Mouse (Mus musculus) right cerebral cortex, adult 2 months (tissue): ENCODE data around the gene Mex3d.
"Not testable (repeated sequence)": the region's sequence is repeated elsewhere in the genome, so short reads cannot be mapped to it uniquely, and the experiment has no call there.

Experiments
- DNase-seq, 2 experiments: peaks; one replicate each; pipeline ENCODE4 v3.0.0; 2021 to 2022; ENCODE audit warnings: low spot score in 2 of 2

Mex3d gene

DNA sequence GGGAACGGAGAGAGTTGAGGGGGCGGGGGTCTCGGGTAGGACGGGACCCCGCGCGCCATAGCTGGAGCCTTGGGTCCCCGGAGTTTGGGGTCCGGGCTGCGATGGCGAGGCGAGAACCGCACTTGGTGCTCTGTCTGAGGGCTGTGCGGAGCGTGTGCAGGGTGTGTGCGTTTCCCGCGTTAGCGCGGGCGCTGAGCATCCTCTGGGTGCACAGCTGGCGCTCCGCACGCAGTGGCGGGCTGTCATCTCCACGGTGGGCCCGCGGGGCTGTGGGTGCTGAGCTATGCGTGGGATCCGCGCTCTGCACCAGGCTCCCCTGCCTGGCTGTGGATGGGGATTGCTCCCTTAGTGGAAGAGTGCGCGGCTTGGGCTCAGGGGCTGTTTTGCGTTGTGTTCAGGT lies 30.7 kb downstream of the Mex3d start:
- peak in 1 of 2 experiments; percentile 44 for DNase-seq

DNA sequence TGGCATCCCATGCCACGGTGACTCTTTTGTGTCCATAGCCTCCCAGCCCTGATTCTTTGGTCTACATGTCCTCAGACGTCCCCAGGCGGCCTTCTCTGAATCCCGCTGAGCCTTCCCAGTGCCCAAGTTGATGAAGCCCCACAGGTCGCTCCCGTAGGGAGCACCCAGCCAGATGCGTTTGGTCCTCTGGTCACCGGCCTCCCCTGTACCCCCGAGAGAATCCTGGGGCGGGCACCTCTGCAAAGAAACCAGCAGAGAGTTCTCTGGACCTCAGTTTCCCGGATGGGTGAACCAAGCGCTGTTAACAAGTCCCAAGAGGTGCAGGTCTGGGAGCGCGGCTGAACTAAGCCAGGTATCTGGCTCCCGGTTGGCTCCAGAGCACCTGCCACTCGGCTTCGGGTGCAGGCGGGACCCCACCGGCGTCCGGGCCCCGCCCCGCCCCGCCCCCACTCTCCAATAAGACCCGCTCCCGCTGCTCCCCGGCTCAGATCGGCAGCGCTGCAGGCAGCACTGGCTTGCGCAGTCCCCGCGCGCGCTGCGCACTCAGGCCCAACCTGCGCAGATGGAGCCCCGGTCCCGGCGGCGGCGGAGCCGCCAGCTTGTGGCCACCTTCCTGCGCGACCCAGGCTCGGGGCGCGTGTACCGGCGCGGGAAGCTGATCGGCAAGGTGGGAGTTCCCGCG lies 31.3 kb downstream of the Mex3d start, which contains the start of gene Plk5:
Gene Plk5, plus strand, starts transcription at position 459 of the 682 bp plus-strand sequence.
- DNase-seq: peak in 1 of 2 experiments; percentile 57

DNA sequence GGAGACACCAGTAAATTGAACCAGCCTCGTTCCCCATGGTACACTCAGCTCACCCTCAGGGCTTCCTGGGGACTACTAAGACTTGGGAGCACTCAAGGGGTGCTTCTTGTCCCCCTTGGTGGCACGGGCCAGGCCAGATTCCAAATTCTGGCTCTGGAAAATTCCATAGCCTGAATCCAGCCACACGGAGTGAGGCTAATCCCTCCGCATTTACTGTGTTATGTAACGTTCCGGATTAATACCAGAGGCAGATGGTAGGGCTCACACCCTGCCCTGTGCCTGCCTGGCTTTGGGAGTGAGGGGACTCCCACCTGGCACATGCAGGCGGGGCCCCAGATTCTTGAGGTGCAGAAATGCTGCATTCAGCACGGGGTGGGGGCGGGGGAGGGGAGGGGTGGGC lies 32.0 kb downstream of the Mex3d start:
- peak in 1 of 2 experiments; percentile 37 for DNase-seq

DNA sequence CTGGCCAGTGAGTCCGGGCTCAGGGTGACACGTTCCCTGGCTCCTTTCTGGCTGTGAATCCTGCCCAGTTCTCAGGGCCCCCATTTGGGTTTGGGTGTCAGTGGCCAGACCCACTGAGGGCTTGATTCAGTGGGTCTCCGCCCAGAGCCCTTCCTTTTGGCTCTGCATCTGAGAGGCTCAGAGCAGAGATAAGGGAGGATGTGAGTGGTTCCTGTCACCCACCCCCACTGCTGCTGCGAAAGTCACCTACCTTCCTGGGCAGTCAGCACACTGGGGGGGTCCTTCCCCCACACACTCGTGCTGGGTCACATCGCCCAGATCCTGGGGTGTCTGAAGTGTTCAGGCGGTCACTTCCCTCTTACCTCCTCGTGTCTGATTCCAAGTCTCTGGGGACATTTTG lies 34.7 kb downstream of the Mex3d start:
- no peak for DNase-seq

DNA sequence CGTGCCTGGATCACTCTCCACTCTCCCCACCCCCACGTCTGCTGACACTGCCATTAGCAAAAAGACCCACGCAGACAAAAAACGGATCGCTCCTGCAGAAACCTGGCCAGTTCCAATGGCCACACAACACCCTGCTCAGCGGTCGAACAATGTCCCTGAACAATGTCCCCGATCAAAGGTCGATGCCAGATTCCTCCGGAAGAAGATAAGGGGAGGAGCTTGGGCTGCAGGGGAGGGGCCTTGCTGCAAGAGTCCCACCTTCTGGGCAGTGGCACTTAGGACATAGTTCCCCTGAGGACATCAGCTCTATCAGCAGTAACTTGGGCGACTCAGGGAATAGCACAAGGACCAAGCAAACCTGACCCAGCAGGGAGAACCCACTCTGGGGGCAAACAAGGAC lies 35.6 kb downstream of the Mex3d start:
- DNase-seq: no peak

DNA sequence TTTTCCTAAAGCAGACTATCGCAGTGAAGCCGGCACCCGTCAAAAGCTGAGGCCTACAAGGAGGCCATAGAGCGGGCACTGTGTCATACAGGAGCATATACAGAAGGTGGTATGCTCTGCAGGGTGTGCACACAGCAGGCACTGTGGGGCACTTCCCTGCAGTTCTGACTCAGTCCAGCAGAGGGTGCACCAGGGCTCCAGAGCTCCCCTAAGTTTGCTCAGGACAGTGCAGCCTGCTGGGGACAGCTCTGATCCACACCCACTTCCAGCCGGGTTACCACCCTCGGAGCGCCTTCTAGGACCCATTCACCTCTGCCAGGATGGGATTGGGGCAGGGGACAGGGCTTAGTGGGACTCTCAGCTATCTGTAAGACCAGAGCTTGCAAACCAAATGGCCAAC lies 37.2 kb downstream of the Mex3d start:
- DNase-seq: peak; percentile 86 to 92

DNA sequence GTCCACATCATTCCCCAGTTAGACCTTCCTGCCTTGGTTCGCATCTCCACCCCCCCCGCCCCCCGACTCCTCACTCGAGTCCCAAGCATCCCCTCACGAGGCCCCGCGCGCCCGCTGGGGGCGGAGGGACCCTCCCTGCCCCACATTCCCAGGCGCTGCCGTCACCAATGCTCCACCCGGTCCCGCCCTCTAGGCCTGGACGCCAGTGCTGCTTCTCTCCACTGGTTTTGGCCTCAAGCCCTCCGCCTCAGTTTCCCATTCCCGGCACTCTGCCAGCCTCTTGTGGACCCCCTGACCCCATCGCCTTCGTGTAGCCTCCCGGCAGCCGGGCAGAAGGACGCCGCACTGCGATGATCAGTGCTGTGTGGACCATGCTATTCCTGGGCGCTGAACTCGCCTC lies 38.5 kb downstream of the Mex3d start:
- no peak for DNase-seq

DNA sequence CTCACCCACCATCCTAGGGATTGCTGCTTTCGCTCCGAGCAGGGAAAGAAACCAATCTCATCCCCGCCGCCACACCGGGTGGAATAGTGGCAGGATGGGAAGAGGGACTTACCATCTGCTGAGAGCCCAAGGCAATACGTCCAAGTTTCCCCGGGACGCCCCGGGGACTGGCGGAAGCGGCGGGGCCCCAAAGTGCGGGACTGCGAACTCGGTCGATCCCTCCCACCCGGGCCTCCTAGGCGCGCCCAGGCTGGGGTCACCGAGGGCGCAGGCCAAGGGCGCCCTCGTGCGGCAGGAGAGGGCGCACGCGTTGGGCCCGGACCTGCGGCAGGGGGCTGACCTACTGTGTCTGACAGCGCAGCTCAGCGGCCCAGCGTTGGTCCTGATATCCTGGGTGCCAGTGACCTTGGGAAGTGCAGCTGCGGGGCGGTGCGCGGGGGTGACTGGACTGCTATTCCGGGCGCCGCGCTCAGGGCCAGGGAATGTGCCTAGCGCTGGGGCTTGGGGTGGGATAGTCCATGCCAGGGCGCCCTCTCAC lies 39.1 kb downstream of the Mex3d start, which contains the start of gene Adamtsl5:
Gene Adamtsl5, minus strand, starts transcription at position 169 of the 538 bp plus-strand sequence.
- no peak for DNase-seq

DNA sequence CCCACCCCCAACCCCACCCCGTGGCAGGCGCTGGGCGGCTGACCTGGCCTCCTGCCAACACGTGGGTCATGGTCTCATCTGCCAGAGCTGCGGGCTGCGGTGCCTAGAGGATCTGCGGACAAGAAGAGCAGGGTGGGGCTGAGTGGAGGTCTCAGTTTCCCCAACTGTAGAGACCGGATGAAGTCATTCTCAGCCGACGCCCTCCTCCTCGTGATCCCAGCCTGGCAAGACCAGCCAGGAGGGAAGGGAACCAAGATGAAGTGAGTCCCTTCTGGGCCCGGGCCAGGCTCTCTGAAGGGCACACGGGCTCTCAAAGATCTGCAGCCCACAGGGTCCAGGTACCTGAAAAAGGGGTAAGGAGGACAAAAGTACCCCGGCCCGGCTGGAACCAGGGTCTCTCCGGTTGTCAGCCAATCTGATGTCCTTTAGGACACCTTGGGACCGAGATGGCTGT lies 39.9 kb downstream of the Mex3d start:
- no peak for DNase-seq

DNA sequence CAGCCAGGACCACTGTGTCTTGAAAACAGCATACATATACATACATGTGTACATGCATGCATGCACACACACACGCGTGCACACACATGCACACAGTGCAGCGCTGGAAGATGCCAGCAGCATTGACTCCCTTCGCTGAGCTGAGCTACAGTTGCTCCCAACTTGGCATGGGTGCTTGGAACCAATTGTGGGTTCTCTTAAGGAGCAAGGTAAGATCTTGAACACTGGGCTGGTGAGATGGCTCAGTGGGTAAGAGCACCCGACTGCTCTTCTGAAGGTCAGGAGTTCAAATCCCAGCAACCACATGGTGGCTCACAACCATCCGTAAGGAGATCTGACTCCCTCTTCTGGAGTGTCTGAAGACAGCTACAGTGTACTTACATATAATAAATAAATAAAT lies 41.5 kb downstream of the Mex3d start:
- not testable (repeated sequence) for DNase-seq

DNA sequence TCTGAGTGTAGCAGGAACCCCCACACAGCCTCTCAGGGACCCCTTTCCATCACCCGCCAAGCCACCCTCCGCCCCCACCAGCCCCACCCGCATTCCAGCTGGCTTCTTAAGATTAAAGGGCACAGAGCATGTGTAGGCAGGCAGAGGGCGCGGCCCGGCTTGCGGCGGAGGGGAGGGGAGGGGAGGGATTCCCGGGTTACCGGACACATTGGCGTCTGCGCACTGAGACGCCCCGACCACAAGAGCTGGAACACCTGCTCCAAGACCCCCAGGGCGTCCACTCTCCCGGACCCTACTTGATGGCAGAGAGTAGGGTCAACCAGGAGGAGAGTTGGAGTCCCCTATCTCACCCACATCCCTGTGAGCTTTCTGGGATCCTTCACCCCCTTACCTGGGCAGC lies 42.3 kb downstream of the Mex3d start:
- no peak for DNase-seq

DNA sequence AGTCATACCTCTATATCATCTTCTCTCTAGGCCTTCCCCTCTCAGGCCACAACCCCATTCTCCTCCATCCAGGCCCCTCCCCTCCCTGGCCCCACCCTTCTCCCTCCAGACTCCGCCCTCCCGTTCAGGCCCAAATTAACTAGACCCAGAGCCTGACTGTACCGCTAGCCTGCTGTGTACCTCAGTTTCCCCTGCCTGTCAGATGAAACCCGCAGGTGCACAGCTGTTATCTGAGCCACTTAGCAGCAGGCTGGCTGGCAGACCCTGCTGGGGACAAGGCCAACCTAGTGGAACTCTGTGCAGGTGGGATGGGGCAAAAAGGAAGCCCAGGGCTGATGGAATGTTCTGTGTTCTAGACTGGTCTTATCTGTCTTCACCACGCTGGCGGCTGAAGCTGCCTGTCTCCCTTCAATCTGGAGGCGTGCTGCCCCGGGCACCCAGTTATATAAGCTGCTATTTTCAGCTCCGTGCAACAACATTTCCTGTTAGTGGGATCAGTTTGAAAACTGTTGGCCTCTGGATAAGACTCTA lies 43.3 kb downstream of the Mex3d start:
- DNase-seq: peak in 1 of 2 experiments; percentile 55

DNA sequence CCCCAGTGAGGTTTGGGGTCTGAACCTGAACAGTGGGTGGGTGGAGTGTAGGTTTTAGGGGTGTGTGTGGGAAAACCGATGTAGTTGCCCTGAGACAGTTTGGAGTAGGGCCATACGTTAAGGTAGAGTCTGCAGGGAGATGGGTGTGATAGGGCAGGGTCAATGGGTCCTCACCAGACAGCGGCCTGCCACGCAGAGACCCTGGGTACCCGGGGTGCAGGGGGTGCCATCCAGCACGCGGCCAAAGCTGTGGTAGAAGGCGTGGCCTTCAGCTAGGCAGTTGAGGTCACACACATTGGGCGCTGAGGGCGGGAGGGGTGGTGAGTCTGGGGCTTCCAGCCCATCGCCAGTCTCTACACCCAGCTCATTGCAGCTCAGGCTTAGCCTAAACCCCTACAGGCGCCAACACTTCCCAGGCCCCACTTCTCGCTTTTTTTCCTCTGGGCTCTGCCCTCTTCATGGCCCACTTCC lies 44.0 kb downstream of the Mex3d start:
- DNase-seq: no peak

DNA sequence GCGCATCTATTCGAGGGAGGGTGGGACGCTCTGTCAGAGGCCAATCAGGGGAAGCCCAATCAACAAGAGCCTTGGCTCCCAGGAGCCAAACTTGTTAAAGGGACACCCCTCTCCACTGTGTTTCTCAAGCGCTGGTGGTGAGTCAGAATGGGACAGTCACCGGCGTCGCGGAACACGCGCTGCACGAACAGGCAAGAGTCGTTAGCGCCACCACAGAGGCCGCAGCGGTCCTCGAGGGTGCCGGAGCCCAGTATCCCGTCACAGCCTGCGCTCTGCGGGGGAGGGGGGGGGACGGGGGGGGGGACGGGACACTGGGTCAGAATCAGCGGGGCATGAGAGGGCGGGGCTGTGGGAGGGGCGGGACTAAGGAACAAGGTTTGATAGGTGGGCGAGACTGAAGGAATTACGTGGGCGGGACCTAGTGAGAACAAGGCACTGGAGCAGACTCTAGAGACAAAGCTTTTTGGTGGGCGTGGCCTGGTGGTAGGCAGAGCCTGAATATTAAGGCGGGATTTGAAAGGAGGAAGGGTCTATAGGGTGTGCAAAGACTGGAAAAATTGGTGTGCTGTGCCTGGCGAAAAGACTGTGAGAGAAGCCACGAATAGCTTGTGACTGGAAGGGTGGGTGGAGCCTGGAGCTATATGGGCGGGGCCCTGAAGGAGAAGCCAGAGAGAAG lies 44.6 kb downstream of the Mex3d start:
- DNase-seq: peak in 1 of 2 experiments; percentile 50

DNA sequence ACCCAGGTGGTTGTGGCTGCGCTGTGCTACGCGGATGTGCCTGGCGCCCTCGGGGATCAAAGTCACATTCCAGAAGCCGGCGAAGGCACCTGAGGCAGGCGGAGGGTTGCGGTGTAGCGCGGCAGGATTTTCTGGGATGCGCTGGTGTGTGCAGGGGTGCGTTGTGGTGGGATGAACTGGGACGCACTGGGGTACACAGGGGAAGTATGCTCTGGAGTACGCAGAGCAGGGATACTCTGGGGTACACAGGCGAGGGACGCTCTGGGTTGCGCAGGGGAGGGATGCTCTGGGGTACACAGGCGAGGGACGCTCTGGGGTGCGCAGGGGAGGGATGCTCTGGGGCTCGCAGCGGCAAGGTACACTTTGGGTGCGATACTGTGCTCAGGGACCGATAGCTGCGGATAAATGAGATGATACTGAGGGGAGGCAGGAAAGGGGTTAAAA lies 45.1 kb downstream of the Mex3d start:
- no peak for DNase-seq

DNA sequence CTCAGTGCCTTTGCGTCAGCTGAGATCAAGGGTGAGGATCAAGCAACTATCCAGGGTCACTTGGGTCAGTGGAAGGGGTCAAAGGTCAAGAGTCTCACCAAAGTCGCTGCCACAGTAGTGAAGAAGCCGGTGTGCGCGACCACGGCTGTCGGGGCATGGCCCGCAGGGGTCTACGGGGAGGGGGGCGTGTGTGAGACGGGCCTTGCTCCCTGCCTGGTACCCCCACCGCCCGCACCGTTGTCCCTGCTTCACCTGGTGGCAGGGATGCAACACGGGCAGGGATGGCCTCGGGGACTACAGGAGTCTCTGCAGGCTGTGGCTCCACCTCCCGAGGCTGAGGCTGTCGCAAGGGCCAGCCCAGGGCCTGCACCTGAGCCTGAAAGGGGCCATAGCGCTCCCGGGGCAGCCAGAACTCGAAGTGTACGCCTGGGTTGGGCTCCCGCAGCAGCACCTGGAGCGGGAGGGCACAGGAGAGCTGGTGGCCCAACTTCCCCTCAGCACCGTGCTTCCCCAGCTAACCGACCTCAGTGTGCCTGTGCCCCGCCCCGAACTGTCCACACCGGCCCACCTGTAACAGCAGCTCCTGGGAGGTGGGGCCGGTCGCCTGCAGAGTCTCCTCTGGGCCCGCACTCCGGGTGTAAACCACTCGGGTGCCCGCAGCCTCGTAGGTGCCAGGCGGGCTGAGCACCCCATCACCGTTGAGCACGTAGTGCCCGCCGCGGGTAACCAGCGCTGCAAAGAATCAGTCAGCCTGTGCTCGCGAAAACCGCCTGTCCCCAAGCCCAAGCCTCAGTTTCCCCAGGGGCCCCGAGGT lies 45.8 kb downstream of the Mex3d start:
- DNase-seq: no peak

DNA sequence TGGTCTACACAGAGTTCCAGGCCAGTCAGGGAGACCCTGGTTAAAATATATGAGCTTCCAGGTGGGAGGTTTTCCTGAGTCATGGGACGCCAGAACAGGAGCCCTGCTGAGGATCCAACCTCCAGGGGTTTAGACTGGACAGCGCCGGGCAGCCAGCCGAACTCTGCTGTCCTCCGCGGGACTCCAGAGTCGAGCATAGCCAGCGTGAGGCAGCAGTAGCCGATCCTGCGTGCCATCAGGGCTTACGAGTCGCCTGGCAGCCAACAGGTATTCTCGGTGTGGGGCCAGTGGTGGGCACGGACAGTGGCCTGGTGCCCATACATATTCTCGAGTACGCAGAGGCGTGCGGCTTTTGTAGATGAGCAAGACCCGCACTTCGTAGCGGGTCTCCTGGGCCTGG lies 46.4 kb downstream of the Mex3d start:
- no peak for DNase-seq

DNA sequence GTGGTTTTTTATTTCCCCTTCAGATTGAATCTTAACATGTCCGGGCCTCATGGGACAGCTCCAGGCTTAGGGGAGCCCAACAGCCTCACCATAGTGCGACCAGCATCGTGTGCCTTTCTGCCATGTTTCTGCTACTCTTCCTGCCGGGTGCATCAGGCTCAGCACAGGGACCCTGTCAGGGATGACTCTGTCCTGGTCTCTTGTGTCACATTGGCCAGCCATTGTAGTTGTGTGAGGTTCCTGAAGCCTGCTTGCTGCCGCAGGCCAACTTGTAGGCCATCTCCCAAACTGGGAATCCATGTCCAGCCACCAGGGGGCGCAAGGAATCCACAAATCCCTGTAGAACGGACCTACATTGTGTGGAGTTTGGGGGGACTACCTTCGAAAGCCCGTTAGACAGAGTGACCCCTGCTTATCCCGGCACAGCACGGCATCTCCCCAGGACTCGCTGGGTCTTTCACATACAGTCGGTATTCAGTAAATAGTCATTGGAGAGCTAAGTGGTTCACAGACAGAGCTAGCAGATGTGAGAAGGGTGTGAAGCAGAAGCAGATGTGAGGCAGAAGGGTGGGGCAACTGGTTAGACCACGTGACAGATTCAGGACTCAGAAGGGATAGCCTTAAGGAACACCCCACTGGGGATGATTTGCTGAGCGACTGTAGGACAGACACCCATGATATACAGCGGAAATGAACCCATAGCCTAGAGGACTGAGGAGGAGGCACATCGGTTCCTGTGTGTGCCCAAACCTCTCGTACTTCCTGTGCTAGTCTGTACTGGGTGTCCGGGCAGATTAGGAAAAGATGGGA lies 47.3 kb downstream of the Mex3d start:
- peak; percentile 90 to 91 for DNase-seq

DNA sequence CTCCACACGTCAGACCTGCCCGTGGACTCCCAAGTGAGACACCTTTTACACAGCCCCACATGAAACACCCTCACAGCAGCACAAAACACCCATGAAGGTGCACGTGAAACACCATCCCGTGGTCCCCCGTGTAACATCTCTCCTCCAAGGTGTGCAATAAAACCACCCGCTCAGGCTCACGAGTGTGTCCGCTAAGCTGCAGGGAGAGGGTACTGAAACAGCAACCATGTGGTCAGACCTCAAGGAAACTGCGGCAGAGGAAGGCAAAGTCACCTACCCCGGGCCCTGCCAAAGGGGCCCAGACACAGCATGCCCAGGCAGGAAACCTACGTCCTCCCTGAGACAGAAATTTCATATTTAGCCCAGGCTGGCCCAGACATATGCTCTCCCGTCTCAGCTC lies 51.2 kb downstream of the Mex3d start:
- DNase-seq: no peak

DNA sequence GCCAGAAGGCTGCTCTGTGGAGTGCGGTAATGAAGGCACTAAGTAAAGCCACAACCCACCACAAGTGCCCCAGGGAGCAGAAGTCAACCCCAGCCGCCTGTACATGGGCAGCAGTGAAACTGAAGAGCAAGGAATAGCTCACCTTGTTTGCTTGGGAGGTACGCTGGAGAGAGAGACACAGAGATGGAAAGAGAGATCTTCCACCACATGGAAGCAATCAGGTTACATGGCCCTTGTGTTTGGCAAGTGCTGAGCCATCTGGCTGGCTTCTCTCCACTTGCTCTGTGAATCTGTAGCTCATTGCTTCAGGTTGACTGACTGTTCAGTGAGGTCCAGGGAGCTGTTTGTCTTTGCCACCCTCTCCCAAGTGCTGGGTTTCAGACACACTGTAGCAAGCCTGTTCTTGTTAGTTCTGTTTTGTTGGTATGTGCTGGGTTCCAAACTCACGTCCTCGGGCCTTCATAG lies 54.9 kb downstream of the Mex3d start:
- no peak for DNase-seq
